Mouse (Mus musculus): ENCODE results near the gene Ikbke. TPM values are rescaled to one million over a fixed set of nuclear protein-coding genes. Genes with fewer than 3 reads are reported as not detected.
A peak's percentile ranks its signal among the peaks of the same experiment; 100 is the strongest.

Gene Ikbke
- polyA plus RNA-seq, 1 experiment = 129 TPM

GRCm38 (mm10) chr1:131287267-131287666 is 7.9 kb upstream of the Ikbke start:
- no peaks in the 10 kb centered on the region for H3K36me3 ChIP-seq (ENCODE audit: control insufficient read depth, insufficient read depth, low read length)
- H3K4me1 ChIP-seq (replicated peaks; ENCODE audit: control insufficient read depth, insufficient read depth, low read length) = peaks cover 2% of the 10 kb centered on the region
- H3K27ac ChIP-seq (ENCODE audit: control insufficient read depth, insufficient read depth, low read length) = no peak overlapping the region
- H3K4me3 ChIP-seq (ENCODE audit: control insufficient read depth, insufficient read depth, low read length) = no peak overlapping the region
- TF ChIP-seq CTCF (IDR thresholded peaks at IDR 0.05; ENCODE audit: borderline replicate concordance, control insufficient read depth, extremely low read depth, insufficient read depth, low read length, poor library complexity) = no peak
- WGBS = 94% methylated on average over 2 of the region's 2 CpGs
- DNase-seq = no peak
- H3K27me3 ChIP-seq (ENCODE audit: control insufficient read depth, insufficient read depth, low read length) = no peaks in the 10 kb centered on the region

GRCm38 (mm10) chr1:131286803-131287202 is 7.4 kb upstream of the Ikbke start:
- H3K36me3 ChIP-seq (ENCODE audit: control insufficient read depth, insufficient read depth, low read length) = no peaks in the 10 kb centered on the region
- no peak overlapping the region for H3K27ac ChIP-seq (ENCODE audit: control insufficient read depth, insufficient read depth, low read length)
- 95% methylated on average over 5 of the region's 5 CpGs for WGBS
- no peak overlapping the region for H3K4me3 ChIP-seq (ENCODE audit: control insufficient read depth, insufficient read depth, low read length)
- peaks cover 2% of the 10 kb centered on the region for H3K4me1 ChIP-seq (replicated peaks; ENCODE audit: control insufficient read depth, insufficient read depth, low read length)
- no peaks in the 10 kb centered on the region for H3K27me3 ChIP-seq (ENCODE audit: control insufficient read depth, insufficient read depth, low read length)
- DNase-seq = no peak
- TF ChIP-seq CTCF (IDR thresholded peaks at IDR 0.05; ENCODE audit: borderline replicate concordance, control insufficient read depth, extremely low read depth, insufficient read depth, low read length, poor library complexity) (no peak), POLR2A (IDR thresholded peaks at IDR 0.05; ENCODE audit: control insufficient read depth, extremely low read depth, insufficient read depth, low read length, poor library complexity) (no peak)

GRCm38 (mm10) chr1:131284616-131285015 is 5.2 kb upstream of the Ikbke start:
- H3K4me3 ChIP-seq (ENCODE audit: control insufficient read depth, insufficient read depth, low read length) = no peak overlapping the region
- no peak overlapping the region for H3K27ac ChIP-seq (ENCODE audit: control insufficient read depth, insufficient read depth, low read length)
- H3K4me1 ChIP-seq (replicated peaks; ENCODE audit: control insufficient read depth, insufficient read depth, low read length) = peaks cover 14% of the 10 kb centered on the region
- TF ChIP-seq POLR2A (IDR thresholded peaks at IDR 0.05; ENCODE audit: control insufficient read depth, extremely low read depth, insufficient read depth, low read length, poor library complexity) = no peak
- TF ChIP-seq CTCF (IDR thresholded peaks at IDR 0.05; ENCODE audit: borderline replicate concordance, control insufficient read depth, extremely low read depth, insufficient read depth, low read length, poor library complexity) = no peak
- DNase-seq = no peak
- WGBS = 95% methylated on average over 4 of the region's 4 CpGs
- H3K27me3 ChIP-seq (ENCODE audit: control insufficient read depth, insufficient read depth, low read length) = no peaks in the 10 kb centered on the region
- no peaks in the 10 kb centered on the region for H3K36me3 ChIP-seq (ENCODE audit: control insufficient read depth, insufficient read depth, low read length)

GRCm38 (mm10) chr1:131284167-131284566 is 4.8 kb upstream of the Ikbke start:
- no peak for DNase-seq
- H3K4me1 ChIP-seq (replicated peaks; ENCODE audit: control insufficient read depth, insufficient read depth, low read length) = peaks cover 17% of the 10 kb centered on the region
- no peak for TF ChIP-seq POLR2A (IDR thresholded peaks at IDR 0.05; ENCODE audit: control insufficient read depth, extremely low read depth, insufficient read depth, low read length, poor library complexity)
- TF ChIP-seq CTCF (IDR thresholded peaks at IDR 0.05; ENCODE audit: borderline replicate concordance, control insufficient read depth, extremely low read depth, insufficient read depth, low read length, poor library complexity) = no peak
- no peaks in the 10 kb centered on the region for H3K27me3 ChIP-seq (ENCODE audit: control insufficient read depth, insufficient read depth, low read length)
- no peaks in the 10 kb centered on the region for H3K36me3 ChIP-seq (ENCODE audit: control insufficient read depth, insufficient read depth, low read length)
- H3K4me3 ChIP-seq (ENCODE audit: control insufficient read depth, insufficient read depth, low read length) = no peak overlapping the region
- 90% methylated on average over 1 of the region's 1 CpGs for WGBS
- H3K27ac ChIP-seq (ENCODE audit: control insufficient read depth, insufficient read depth, low read length) = no peak overlapping the region

DNA sequence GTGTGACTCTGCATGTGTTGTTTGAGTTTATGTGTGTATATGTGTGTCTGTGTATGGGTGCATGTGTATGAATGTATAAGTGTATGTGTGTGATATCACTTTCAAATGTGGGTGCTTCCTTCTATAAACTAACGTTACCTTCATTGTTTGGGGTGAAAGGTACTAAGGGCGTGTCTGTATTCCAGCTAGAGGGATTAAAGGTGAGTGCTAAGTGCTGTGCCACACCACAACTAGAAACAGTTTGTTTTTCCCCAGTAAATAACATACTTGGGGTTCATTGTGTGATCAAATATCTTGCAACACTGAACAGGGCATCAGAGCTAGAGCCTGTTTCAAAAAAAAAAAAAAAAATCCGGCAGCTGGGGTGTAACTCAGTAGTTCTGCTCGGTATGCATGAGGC is 2.3 kb upstream of the Ikbke start:
- Histone ChIP-seq H3K4me1 (replicated peaks; ENCODE audit: control insufficient read depth, insufficient read depth, low read length) (peaks cover 33% of the 10 kb centered on the region), H3K27me3 (ENCODE audit: control insufficient read depth, insufficient read depth, low read length) (no peaks in the 10 kb centered on the region), H3K27ac (ENCODE audit: control insufficient read depth, insufficient read depth, low read length) (no peak overlapping the region), H3K36me3 (ENCODE audit: control insufficient read depth, insufficient read depth, low read length) (no peaks in the 10 kb centered on the region), H3K4me3 (ENCODE audit: control insufficient read depth, insufficient read depth, low read length) (no peak overlapping the region)
- no peak for TF ChIP-seq POLR2A (IDR thresholded peaks at IDR 0.05; ENCODE audit: control insufficient read depth, extremely low read depth, insufficient read depth, low read length, poor library complexity)
- no peak for TF ChIP-seq CTCF (IDR thresholded peaks at IDR 0.05; ENCODE audit: borderline replicate concordance, control insufficient read depth, extremely low read depth, insufficient read depth, low read length, poor library complexity)
- WGBS = 88% methylated on average over 4 of the region's 4 CpGs
- no peak for DNase-seq

DNA sequence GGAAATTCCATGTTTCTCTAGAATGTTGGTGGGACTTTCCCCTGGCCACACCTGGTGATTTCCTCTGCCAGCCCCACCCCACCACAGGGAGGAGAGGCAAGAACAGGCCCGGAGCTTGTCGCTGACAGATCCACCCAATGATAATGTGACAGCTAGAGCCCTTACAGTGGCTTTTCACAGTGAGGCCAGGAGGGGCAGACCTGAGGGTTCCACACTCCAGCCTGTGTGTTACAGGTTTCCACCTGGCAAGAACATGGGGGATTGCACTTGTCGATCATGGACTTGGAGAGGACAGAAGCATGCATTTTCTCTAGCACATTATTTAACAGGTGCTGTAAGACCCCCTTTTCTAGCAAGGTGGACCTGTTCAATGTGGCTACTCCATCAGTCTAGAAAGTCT is 874 bp upstream of the Ikbke start:
- Histone ChIP-seq H3K4me1 (replicated peaks; ENCODE audit: control insufficient read depth, insufficient read depth, low read length) (peaks cover 36% of the 10 kb centered on the region), H3K4me3 (ENCODE audit: control insufficient read depth, insufficient read depth, low read length) (no peak overlapping the region), H3K36me3 (ENCODE audit: control insufficient read depth, insufficient read depth, low read length) (no peaks in the 10 kb centered on the region; the same call in 1 of the 2 replicates), H3K27me3 (ENCODE audit: control insufficient read depth, insufficient read depth, low read length) (no peaks in the 10 kb centered on the region), H3K27ac (ENCODE audit: control insufficient read depth, insufficient read depth, low read length) (peak overlapping the region; percentile 96; the same call in 1 of the 2 replicates)
- peak; percentile 47 for DNase-seq
- TF ChIP-seq CTCF (IDR thresholded peaks at IDR 0.05; ENCODE audit: borderline replicate concordance, control insufficient read depth, extremely low read depth, insufficient read depth, low read length, poor library complexity) (no peak), POLR2A (IDR thresholded peaks at IDR 0.05; ENCODE audit: control insufficient read depth, extremely low read depth, insufficient read depth, low read length, poor library complexity) (no peak)
- WGBS = 23% methylated on average over 3 of the region's 3 CpGs
